Mouse (Mus musculus): ENCODE measurements around the gene Galnt14.

GRCm38 (mm10) chr17:73556436-73556835 lies 153.8 kb downstream of the Galnt14 start:
- TF ChIP-seq CTCF (IDR thresholded peaks at IDR 0.05; ENCODE audit: borderline replicate concordance, insufficient read depth, low read length) (no peak), POLR2A (IDR thresholded peaks at IDR 0.05; ENCODE audit: low read depth, low read length) (no peak)
